ENCODE assay signal across 31 mouse cellular contexts in the genomic region with DNA sequence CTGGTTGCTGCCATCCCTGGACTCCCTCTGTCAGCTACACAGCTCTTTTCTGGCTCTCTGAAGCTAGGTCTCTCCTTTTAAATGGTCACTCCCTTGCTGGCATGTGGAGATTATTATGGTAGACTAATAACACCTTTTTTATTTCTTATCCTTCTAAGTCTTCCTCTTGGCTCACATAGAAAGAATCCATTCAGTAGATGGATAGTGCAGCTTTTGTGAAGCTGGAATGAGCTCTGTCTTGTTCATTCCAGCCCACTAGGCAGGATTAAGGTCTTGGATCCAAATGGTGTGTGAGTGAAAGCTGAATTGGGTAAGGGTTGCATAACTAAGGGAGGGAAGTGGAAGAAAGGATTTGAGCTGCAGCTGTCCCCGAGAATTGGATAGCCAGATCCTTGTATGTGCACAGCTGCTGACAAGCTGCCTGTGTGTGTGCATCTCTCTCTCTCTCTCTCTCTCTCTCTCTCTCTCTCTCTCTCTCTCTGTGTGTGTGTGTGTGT. TPM values are rescaled to one million over a fixed set of nuclear protein-coding genes. Genes with fewer than 3 reads are reported as not detected.
DNase-seq lines count a peak whose midpoint lies in the region; ATAC-seq and TF ChIP-seq lines count a peak whose summit lies in the region.
"Had no signal": no experiment of that assay in that cellular context is flagged by ENCODE, and none has a peak within 500 bp of the region (broad histone marks: within the 10 kb centered on the region; RNA-seq: fewer than 3 reads in every experiment).

Rgr (minus strand) TSS at position 51 of the 497 bp plus-strand sequence.

- no peaks in the 10 kb centered on the region for H3K9me3 ChIP-seq in midbrain, postnatal 0 days (ENCODE audit: low read length)
- H3K9me3 ChIP-seq in midbrain, embryonic 10.5 days (replicated peaks), result no peaks in the 10 kb centered on the region
- H3K9me3 ChIP-seq in embryonic facial prominence, embryonic 15.5 days (replicated peaks), result no peaks in the 10 kb centered on the region
- H3K9me3 ChIP-seq: kidney, embryonic 15.5 days; neural tube, embryonic 13.5 days had no signal

- no peak for TF ChIP-seq POLR2A in myocyte (IDR thresholded peaks at IDR 0.05; ENCODE audit: insufficient read length, low read depth)
- no peak for TF ChIP-seq POLR2A in thymus, adult 2 months (IDR thresholded peaks at IDR 0.05; ENCODE audit: control insufficient read depth, extremely low read depth, insufficient read depth, low read length, poor library complexity)

- no peak within 1 kb of the TSS for H3K9ac ChIP-seq in midbrain, postnatal 0 days (replicated peaks; ENCODE audit: low read length, poor library complexity, severe bottlenecking)
- H3K9ac ChIP-seq in embryonic facial prominence, embryonic 15.5 days, result no peak within 1 kb of the TSS
- H3K9ac ChIP-seq: kidney, embryonic 15.5 days; liver, postnatal 0 days; neural tube, embryonic 13.5 days had no signal

- no peaks in the 10 kb centered on the region for H3K79me2 ChIP-seq in myocyte (ENCODE audit: control insufficient read depth, insufficient read depth)

- H3K27ac ChIP-seq in midbrain, postnatal 0 days (ENCODE audit: low read depth, low read length), result no peak within 1 kb of the TSS
- no peak within 1 kb of the TSS for H3K27ac ChIP-seq in midbrain, embryonic 10.5 days (replicated peaks)
- H3K27ac ChIP-seq in embryonic facial prominence, embryonic 15.5 days (replicated peaks), result no peak within 1 kb of the TSS
- H3K27ac ChIP-seq in thymus, adult 2 months (ENCODE audit: control insufficient read depth, insufficient read depth, low read length), result no peak within 1 kb of the TSS
- H3K27ac ChIP-seq: kidney, embryonic 15.5 days; left cerebral cortex, adult 2 months; macrophage; neural tube, embryonic 13.5 days had no signal

- no peak for DNase-seq in frontal cortex, postnatal 25 days (ENCODE audit: low spot score in 2 of 2)
- peak; percentile 24 for DNase-seq in midbrain, postnatal 0 days (ENCODE audit: low spot score)
- DNase-seq in midbrain, embryonic 10.5 days (ENCODE audit: low spot score), result no peak
- no peak for DNase-seq in thymus, adult 2 months
- DNase-seq: adrenal gland, postnatal 14 days; cerebellum, adult 9-11 months; gastrocnemius, postnatal 10 days; kidney, adult 11 months; kidney, postnatal 4 days; liver, postnatal 0 days; right cerebral cortex, adult 18-20 months; thymus, adult 18-20 months; thymus, postnatal 4 days had no signal

- 29% methylated on average over 1 of the region's 1 CpGs for WGBS in midbrain, postnatal 0 days
- WGBS in midbrain, embryonic 10.5 days, result 38% methylated on average over 1 of the region's 1 CpGs
- WGBS in embryonic facial prominence, embryonic 15.5 days, result 52% methylated on average over 1 of the region's 1 CpGs
- WGBS in thymus, adult 2 months, result 93% methylated on average over 1 of the region's 1 CpGs

- no peak within 1 kb of the TSS for H3ac ChIP-seq in myocyte (ENCODE audit: control insufficient read depth, insufficient read length)

- ATAC-seq in frontal cortex, adult (ENCODE audit: low TSS enrichment), result peak; percentile 94
- ATAC-seq in midbrain, postnatal 0 days (ENCODE audit: low FRiP score), result 0 out of 2 replicates have a peak, but pooled peaks have one; percentile 27
- peak; percentile 11; the same call in 1 of the 2 replicates for ATAC-seq in embryonic facial prominence, embryonic 15.5 days (ENCODE audit: insufficient number of reproducible peaks, low FRiP score, low TSS enrichment, low read depth)
- ATAC-seq: liver, postnatal 0 days; lung, postnatal 0 days had no signal

- no peaks in the 10 kb centered on the region for H3K27me3 ChIP-seq in midbrain, postnatal 0 days (ENCODE audit: insufficient read depth, low read length)
- H3K27me3 ChIP-seq in midbrain, embryonic 10.5 days (ENCODE audit: low read depth, poor library complexity, severe bottlenecking), result no peaks in the 10 kb centered on the region
- no peaks in the 10 kb centered on the region for H3K27me3 ChIP-seq in embryonic facial prominence, embryonic 15.5 days
- no peaks in the 10 kb centered on the region for H3K27me3 ChIP-seq in myocyte (ENCODE audit: control insufficient read depth, insufficient read depth, insufficient read length)
- H3K27me3 ChIP-seq in thymus, adult 2 months (ENCODE audit: control insufficient read depth, insufficient read depth, low read length), result no peaks in the 10 kb centered on the region
- H3K27me3 ChIP-seq: kidney, embryonic 15.5 days; neural tube, embryonic 13.5 days had no signal

- H3K4me1 ChIP-seq in midbrain, postnatal 0 days (ENCODE audit: insufficient read depth, low read length), result no peaks in the 10 kb centered on the region
- peaks cover 9% of the 10 kb centered on the region; the same call in 1 of the 2 replicates for H3K4me1 ChIP-seq in midbrain, embryonic 10.5 days
- H3K4me1 ChIP-seq in embryonic facial prominence, embryonic 15.5 days, result no peaks in the 10 kb centered on the region
- no peaks in the 10 kb centered on the region for H3K4me1 ChIP-seq in thymus, adult 2 months (replicated peaks; ENCODE audit: control insufficient read depth, insufficient read depth, low read length)
- H3K4me1 ChIP-seq: kidney, embryonic 15.5 days; neural tube, embryonic 13.5 days had no signal

- H3K36me3 ChIP-seq in midbrain, postnatal 0 days (ENCODE audit: insufficient read depth, low read length), result no peaks in the 10 kb centered on the region
- H3K36me3 ChIP-seq in midbrain, embryonic 10.5 days, result no peaks in the 10 kb centered on the region
- no peaks in the 10 kb centered on the region for H3K36me3 ChIP-seq in embryonic facial prominence, embryonic 15.5 days
- H3K36me3 ChIP-seq in myocyte (ENCODE audit: control insufficient read depth, insufficient read depth), result no peaks in the 10 kb centered on the region
- H3K36me3 ChIP-seq in thymus, adult 2 months (ENCODE audit: control insufficient read depth, insufficient read depth, low read length), result no peaks in the 10 kb centered on the region
- H3K36me3 ChIP-seq: kidney, embryonic 15.5 days; neural tube, embryonic 13.5 days had no signal

- no peak within 1 kb of the TSS for H3K4me2 ChIP-seq in midbrain, postnatal 0 days (ENCODE audit: low read depth, low read length, poor library complexity, severe bottlenecking)
- no peak within 1 kb of the TSS for H3K4me2 ChIP-seq in embryonic facial prominence, embryonic 15.5 days (replicated peaks)
- H3K4me2 ChIP-seq in myocyte (ENCODE audit: low read depth), result no peak within 1 kb of the TSS
- H3K4me2 ChIP-seq: heart, embryonic 11.5 days; kidney, embryonic 15.5 days; neural tube, embryonic 13.5 days had no signal

- no peak for TF ChIP-seq CTCF in midbrain, postnatal 0 days (IDR thresholded peaks at IDR 0.05)
- no peak for TF ChIP-seq CTCF in thymus, adult 2 months (IDR thresholded peaks at IDR 0.05; ENCODE audit: borderline replicate concordance, control insufficient read depth, extremely low read depth, insufficient read depth, low read length, poor library complexity)

- H3K4me3 ChIP-seq in midbrain, postnatal 0 days (ENCODE audit: low read depth, low read length), result no peak within 1 kb of the TSS
- no peak within 1 kb of the TSS for H3K4me3 ChIP-seq in midbrain, embryonic 10.5 days
- no peak within 1 kb of the TSS for H3K4me3 ChIP-seq in embryonic facial prominence, embryonic 15.5 days (replicated peaks)
- no peak within 1 kb of the TSS for H3K4me3 ChIP-seq in myocyte
- H3K4me3 ChIP-seq in thymus, adult 2 months (ENCODE audit: control insufficient read depth, insufficient read depth, low read length), result no peak within 1 kb of the TSS
- H3K4me3 ChIP-seq: kidney, embryonic 15.5 days; left cerebral cortex, adult 2 months; neural tube, embryonic 13.5 days had no signal

TF ChIP-seq in myocyte, 11 proteins besides CTCF, POLR2A, EP300 and RAD21:
- TF ChIP-seq USF1 (IDR thresholded peaks at IDR 0.05; ENCODE audit: low read depth) (no peak), CEBPB (IDR thresholded peaks at IDR 0.05; ENCODE audit: insufficient read depth, poor library complexity, severe bottlenecking) (no peak), MYOD1 (IDR thresholded peaks at IDR 0.05; ENCODE audit: control insufficient read depth in 1 of 3, insufficient read length in 2 of 3, low read depth in 2 of 3) (peak in 2 of 3 experiments; percentile 18 to 34), POLR2AphosphoS2 (IDR thresholded peaks at IDR 0.05; ENCODE audit: insufficient read length, low read depth) (no peak)

RNA-seq across cellular contexts. Expression of gene Rgr, which starts in this region (rescaled TPM):
- total RNA-seq in midbrain, postnatal 0 days (2014; rRNA removed), result not detected in 2 replicates
- not detected in 2 replicates for polyA plus RNA-seq in midbrain, postnatal 0 days (2015; fragmentation: Nextera tagmentation; extraction: Ambion mirVana)
- not detected in 2 replicates for polyA plus RNA-seq in midbrain, embryonic 10.5 days (2016; fragmentation: Nextera tagmentation; extraction: Ambion mirVana)
- polyA plus RNA-seq in embryonic facial prominence, embryonic 15.5 days (2015; fragmentation: Nextera tagmentation; extraction: Ambion mirVana), result 0.56 and 0.74 TPM in 2 replicates
- polyA plus RNA-seq in myocyte (2012; fragmentation: generic; extraction: Trizol), result not detected
- polyA plus RNA-seq in thymus, adult 2 months (2012; rRNA removed), result 0.27 and 0.35 TPM in 2 replicates
- total RNA-seq: adrenal gland, postnatal 14 days; common myeloid progenitor, adult 5-6 weeks; layer of hippocampus, postnatal 10 days; left cerebral cortex, adult 2 months; left cerebral cortex, postnatal 36 days; liver, adult 2 months; MEL had no signal
- polyA plus RNA-seq: C2C12; heart, embryonic 11.5 days; heart, postnatal 0 days; hindbrain, embryonic 11.5 days; kidney, embryonic 15.5 days; liver, postnatal 0 days; lung, postnatal 0 days; macrophage; neural tube, embryonic 13.5 days; stomach, embryonic 16.5 days had no signal

Comparison
In these comparisons a context has a peak if more than half of its experiments do, and no peak if none do; other contexts are left out.
1. Peak in DNase-seq and ATAC-seq in midbrain, postnatal 0 days; RNA of the gene not detected or under 1 TPM.
2. Peak in ATAC-seq in embryonic facial prominence, embryonic 15.5 days; RNA of the gene not detected or under 1 TPM.
3. ATAC-seq: peak in every context shown above with its lines; median percentile 94 in frontal cortex, adult; 27 in midbrain, postnatal 0 days; 11 in embryonic facial prominence, embryonic 15.5 days.